Mouse (Mus musculus): ENCODE results near the gene Fgfr2.

GRCm38 (mm10) chr7:132392233-132393013 lies 730.7 kb downstream of the Fgfr2 start:
- TF ChIP-seq CTCF (IDR thresholded peaks at IDR 0.05; ENCODE audit: borderline replicate concordance, insufficient read depth, low read length) (no peak), POLR2A (IDR thresholded peaks at IDR 0.05; ENCODE audit: low read depth, low read length) (no peak)
